Mouse (Mus musculus) MEL-GATA-1-ER (cell line): ENCODE measurements around the gene Gpsm2.
"Not testable (repeated sequence)": the region's sequence is repeated elsewhere in the genome, so short reads cannot be mapped to it uniquely, and the experiment has no call there.

ENCODE experiments used
- DNase-seq: peaks from one replicate; pipeline ENCODE4 v3.0.0-alpha.2; 2012; ENCODE audit warnings: low read depth; ENCODE audit errors: extremely low read depth

The Gpsm2 gene

DNA sequence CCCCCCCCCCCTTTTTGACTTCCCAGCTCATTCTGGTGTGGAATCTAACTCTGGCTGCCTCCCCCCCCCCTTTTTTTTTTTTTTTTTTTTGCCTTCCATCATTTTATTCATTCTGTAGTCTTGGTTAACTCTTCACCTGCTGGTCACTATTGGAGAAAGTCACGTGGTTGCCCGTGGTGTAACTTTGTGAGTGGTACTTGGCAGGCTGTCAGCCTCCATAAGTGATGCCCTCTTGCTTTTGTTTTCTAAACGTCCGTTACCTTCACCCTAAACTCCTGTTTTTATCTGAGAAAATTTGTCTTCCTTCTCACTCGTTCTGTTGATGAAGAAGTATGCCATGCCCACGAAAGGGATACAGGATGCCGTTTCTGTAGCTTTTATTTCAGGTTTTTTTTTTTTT is 66.6 kb downstream of the Gpsm2 start:
- no peak for DNase-seq

DNA sequence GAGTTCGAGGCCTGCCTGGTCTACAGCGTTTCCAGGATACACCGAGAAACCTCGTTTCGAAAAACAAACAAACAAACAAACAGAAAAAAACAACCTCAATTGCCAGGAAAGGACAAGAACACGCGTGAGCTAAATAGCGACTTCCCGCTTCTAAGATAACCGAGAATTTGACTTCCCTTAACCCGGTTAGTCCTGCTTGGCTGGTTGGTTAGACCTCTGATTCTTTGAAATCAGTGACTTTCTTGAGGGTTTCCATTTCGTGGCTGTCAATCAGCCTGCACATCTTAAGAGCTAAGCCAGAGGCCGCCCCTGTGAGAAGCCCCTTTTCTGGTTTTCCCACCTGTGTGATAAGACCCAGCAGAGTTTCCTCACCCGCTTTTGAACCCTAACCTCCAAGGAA is 67.5 kb downstream of the Gpsm2 start:
- peak; percentile 66 for DNase-seq

DNA sequence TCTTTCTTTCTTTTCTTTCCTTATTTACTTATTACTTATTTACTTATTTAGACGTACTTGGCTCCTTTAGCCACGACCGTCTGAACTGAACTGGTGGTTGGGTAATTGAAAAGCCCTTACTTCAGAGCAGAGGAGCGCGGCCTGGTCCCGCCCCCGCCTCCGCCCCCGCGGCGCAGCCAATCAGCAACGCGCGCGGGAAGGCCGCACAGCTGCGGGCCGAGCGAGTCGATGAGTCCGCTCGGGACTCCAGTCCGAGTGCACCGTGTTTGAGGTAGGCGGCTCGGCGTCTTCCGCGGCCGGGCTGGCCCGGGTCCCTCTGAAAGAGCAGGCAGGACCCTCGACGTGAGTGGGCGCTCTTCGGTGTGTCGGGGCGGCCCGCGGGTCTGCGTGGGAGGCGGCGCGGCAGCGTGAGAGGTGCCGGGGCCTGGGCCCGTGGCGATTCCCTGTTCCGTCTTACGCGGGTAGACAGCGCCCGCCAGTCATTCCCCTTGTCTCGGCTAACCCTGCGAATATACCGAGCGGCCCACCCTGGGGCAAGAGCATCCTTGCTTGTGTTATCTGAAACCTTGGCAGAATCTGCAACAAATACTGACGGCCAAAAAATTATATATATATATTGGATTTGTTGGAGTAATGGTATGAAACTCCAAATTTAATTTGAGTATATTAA is 68.3 kb downstream of the Gpsm2 start, which contains the start of gene Clcc1:
TSS of gene Clcc1 (plus strand) at position 204 of the 670 bp plus-strand sequence.
- DNase-seq, result peak; percentile 88

DNA sequence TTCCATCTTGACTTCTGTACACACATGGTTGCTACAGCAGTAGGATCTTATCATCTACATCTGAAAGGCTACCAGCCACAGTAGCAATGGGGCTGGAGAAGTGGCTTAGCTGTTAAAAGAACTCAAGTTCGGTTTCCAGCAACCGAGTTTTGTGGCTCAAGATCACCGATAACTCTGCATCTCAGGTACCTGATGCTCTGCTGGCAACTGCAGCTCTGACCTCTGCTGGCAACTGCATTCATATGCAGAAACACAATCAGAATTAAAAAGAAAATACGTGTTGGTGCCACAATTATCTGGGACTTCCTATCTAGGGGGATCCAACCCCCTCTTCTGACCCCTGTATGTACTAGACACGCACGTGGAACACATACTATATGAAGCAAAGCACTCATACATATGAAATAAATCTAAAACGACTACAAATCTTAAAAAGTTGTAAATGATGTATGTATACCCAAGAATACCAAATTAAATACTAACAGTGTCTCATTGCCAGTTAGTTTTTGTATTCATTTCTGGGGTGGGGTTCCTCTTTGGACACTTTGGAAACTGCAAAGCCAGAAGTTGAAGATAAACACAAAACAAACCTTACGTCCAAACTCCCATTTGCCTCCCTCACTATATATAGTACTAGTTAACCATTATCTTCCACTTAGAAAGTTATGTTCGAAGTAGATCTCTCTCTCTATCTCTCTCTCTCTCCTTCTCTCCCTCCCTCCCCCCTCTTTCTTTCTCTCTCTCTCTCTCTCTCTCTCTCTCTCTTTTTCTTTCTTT is 69.1 kb downstream of the Gpsm2 start:
- peak; percentile 33 for DNase-seq

DNA sequence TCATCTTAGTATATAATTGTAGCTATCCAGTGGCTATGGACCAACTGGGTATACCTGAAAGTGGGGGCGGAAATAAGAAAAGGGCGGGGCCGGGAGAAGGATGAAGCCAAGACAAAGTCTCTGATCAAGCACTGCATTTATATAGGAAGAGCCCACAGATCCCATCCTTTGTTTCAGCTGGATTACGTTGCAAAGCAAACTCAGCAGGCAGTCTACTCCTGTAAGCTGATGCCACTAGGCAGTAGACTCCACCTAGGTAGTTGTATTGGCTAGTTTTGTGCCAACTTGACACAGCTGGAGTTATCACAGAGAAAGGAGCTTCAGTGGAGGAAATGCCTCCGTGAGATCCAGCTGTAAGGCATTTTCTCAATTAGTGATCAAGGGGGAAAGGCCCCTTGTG is 74.4 kb downstream of the Gpsm2 start:
- DNase-seq, result not testable (repeated sequence)

DNA sequence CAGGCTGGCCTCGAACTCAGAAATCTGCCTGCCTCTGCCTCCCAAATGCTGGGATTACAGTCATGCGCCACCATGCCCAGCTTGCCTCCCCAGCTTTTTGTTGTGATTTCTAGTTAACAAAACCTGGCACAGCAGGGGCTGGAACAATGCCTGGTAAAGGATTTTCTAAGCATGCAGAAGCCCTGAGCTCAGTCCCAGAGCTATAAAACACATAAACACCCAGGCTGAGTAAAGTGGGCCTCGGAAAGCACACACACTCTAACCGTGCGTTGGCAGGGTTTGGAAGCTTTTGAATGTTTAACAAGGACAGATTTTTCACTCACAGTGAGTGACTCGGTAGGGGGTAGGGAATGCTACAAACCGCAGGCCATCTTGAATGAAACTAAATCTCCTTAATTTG is 76.1 kb downstream of the Gpsm2 start:
- no peak for DNase-seq

DNA sequence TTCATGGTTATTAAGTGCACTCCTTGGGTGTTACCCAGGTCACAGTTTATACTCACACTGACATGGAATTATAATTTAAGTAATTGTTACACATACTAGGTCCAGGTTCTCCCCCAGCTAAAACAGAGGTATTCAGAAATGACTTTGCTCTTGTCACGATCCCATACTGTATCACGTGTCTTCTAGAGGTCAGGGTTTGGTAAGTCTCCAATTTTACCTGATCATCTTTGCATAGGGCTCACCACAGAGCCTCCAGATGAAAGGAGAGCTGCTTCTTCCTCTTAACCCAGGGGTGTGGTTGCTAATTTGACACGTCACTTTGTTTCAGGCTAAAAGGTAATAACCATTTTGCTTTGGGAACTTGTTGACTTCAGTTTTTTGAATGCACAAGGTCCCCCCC is 77.3 kb downstream of the Gpsm2 start:
- no peak for DNase-seq

DNA sequence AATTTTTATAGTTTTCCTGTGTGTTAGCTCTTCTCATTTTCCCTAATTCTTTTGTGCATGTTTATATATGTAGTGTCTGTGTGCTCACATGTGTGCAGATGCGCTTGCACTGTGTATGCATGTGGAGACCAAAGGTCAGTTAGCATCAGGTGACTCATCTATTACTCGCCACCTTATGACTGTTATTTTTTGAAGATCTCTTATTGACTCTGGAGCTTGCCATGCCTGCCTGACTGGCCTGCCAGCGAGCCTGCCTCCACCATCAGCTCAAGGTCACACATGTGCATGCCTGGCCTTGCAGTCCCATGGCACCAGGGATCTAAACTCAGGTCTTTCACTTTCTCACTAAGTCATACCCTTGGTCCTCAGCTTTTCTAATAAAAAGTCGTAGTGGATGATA is 81.1 kb downstream of the Gpsm2 start:
- DNase-seq, result no peak

DNA sequence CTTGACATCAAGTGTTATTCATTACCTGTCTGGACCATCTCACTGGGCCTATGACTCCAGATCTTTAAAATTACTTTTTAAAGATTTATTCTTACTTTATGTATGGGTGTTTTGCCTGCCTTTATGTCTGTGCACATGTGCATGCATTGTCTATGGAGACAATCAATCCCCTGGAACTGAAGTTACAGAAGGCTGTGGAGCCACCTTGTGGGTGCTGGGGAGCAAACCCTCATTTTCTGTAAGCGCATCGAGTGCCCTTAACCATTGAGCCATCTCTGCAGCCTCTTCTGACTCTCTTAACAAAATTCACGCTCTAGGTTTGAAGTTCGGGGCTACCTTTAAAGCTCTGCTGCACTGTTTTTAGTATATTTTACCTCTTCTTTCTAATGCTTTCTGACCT is 82.7 kb downstream of the Gpsm2 start:
- DNase-seq, result no peak

DNA sequence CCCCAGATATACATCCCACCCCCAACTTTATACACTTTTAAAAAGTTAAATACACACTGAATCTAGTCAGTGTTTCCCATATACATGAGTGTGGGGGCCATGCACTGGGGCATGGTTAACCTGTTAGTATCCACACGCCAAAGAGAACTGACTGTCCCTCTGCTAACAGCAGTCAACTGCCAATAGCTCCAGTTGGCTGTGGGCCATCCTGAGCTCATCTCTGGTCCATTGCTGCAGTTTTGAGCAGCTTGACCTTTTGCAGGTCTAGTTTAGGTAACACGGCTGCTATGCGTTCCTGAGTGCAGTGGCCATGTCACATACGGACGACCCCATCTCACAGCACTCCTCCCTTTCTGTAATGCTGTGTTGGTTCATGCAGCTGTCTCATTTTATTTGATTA is 87.3 kb downstream of the Gpsm2 start:
- DNase-seq, result no peak
